ENCODE assay signal across 8 mouse cellular contexts in genomic region chr11:6546205-6547013, GRCm38 (mm10). TPM values are rescaled to one million over a fixed set of nuclear protein-coding genes. Genes with fewer than 3 reads are reported as not detected.
DNase-seq lines count a peak whose midpoint lies in the region; ATAC-seq lines count a peak whose summit lies in the region.

Gene Ccm2, plus strand, starts transcription at chr11:6546887.

- intact Hi-C loops in gastrocnemius, postnatal 14 days (cut with DNase I; ENCODE audit: low total_unique reads) = no loop called here
- intact Hi-C loops in left cerebral cortex, postnatal 10 days (cut with DNase I) = loop anchor here (5.0 kb wide), 2 partner anchors 51 to 79 kb away; no protein-coding TSS in a partner anchor

- DNase-seq in adrenal gland, adult (ENCODE audit: inconsistent age in 2 of 2, low spot score in 1 of 2) = peak; percentile 98 to 99
- DNase-seq in embryo, embryonic 10.5 days (ENCODE audit: low spot score) = peak; percentile 95
- peak; percentile 98 for DNase-seq in gastrocnemius, postnatal 14 days
- peak; percentile 94 to 98 for DNase-seq in left cerebral cortex, postnatal 10 days (ENCODE audit: extremely low spot score in 1 of 2, low spot score in 2 of 2)
- DNase-seq in right cerebral cortex, postnatal 25 days = peak; percentile 90
- peak; percentile 95 to 97 for DNase-seq in urinary bladder, postnatal 4 days (ENCODE audit: low spot score in 2 of 2)

- peak; percentile 79 for ATAC-seq in inflammation-experienced regulatory T-cells, adult 6 months
- peak; percentile 88 for ATAC-seq in megakaryocyte-erythroid progenitor cell, adult 5-6 weeks (replicated peaks; ENCODE audit: low FRiP score, low TSS enrichment, poor library complexity, severe bottlenecking)

RNA-seq across cellular contexts. Expression of gene Ccm2, which starts in this region (rescaled TPM):
- 10 to 100 TPM; 20.8 to 21.6 TPM for total RNA-seq in gastrocnemius, postnatal 14 days (2021)
- polyA plus RNA-seq in inflammation-experienced regulatory T-cells, adult 6 months (2017; shearing (Covaris generic)) = 100 to 1,000 TPM in 2 of 3 experiments, 10 to 100 TPM in 1; 98.6 to 202 (median 183) TPM
- 10 to 100 TPM; 57.7 to 60.9 TPM for total RNA-seq in left cerebral cortex, postnatal 10 days (2021)
- total RNA-seq in megakaryocyte-erythroid progenitor cell, adult 5-6 weeks (2014; fragmentation: Nextera tagmentation) = 45.8 and 55.6 TPM in 2 replicates
- 26.8 and 32.7 TPM in 2 replicates for total RNA-seq in megakaryocyte-erythroid progenitor cell, adult 5-6 weeks (2017)

Comparison
In these comparisons a context has a peak if more than half of its experiments do, and no peak if none do; other contexts are left out.
1. Peak in every context shown above with its lines: DNase-seq and ATAC-seq.